In genomic region chr12:112599198-112599597, GRCm38 (mm10) we compare ENCODE assay signal across 14 mouse cellular contexts. TPM values are rescaled to one million over a fixed set of nuclear protein-coding genes. Genes with fewer than 3 reads are reported as not detected.
A peak's percentile ranks its signal among the peaks of the same experiment; 100 is the strongest.
DNase-seq lines count a peak whose midpoint lies in the region; ATAC-seq and TF ChIP-seq lines count a peak whose summit lies in the region.
"Had no signal": no experiment of that assay in that cellular context is flagged by ENCODE, and none has a peak within 500 bp of the region (broad histone marks: within the 10 kb centered on the region; RNA-seq: fewer than 3 reads in every experiment).

No protein-coding gene starts in this region.

- H3K27ac ChIP-seq in midbrain, embryonic 10.5 days (replicated peaks) = peak overlapping the region; percentile 46; the same call in 1 of the 2 replicates
- no peak overlapping the region for H3K27ac ChIP-seq in midbrain, postnatal 0 days (ENCODE audit: low read depth, low read length)
- peak overlapping the region; percentile 60; the same call in 1 of the 2 replicates for H3K27ac ChIP-seq in liver, embryonic 12.5 days
- H3K27ac ChIP-seq in hindbrain, embryonic 11.5 days (ENCODE audit: low read depth, low read length) = no peak overlapping the region
- H3K27ac ChIP-seq: intestine, embryonic 15.5 days had no signal

- H3K4me1 ChIP-seq in midbrain, embryonic 10.5 days = peaks cover 41% of the 10 kb centered on the region
- no peaks in the 10 kb centered on the region; the same call in 1 of the 2 replicates for H3K4me1 ChIP-seq in midbrain, postnatal 0 days (ENCODE audit: insufficient read depth, low read length)
- peaks cover 62% of the 10 kb centered on the region for H3K4me1 ChIP-seq in liver, embryonic 12.5 days
- no peaks in the 10 kb centered on the region for H3K4me1 ChIP-seq in hindbrain, embryonic 11.5 days (replicated peaks; ENCODE audit: control insufficient read depth, insufficient read depth, low read length)

- no peaks in the 10 kb centered on the region for H3K9me3 ChIP-seq in midbrain, embryonic 10.5 days (replicated peaks)
- H3K9me3 ChIP-seq in midbrain, postnatal 0 days (ENCODE audit: low read length) = no peaks in the 10 kb centered on the region
- H3K9me3 ChIP-seq in liver, embryonic 12.5 days (replicated peaks) = no peaks in the 10 kb centered on the region
- H3K9me3 ChIP-seq in hindbrain, embryonic 11.5 days (ENCODE audit: control insufficient read depth, low read length) = no peaks in the 10 kb centered on the region
- H3K9me3 ChIP-seq: hindbrain, embryonic 10.5 days; intestine, embryonic 15.5 days had no signal

- ATAC-seq in midbrain, postnatal 0 days (ENCODE audit: low FRiP score) = no peak
- ATAC-seq in liver, embryonic 12.5 days = peak; percentile 74
- ATAC-seq in hindbrain, embryonic 11.5 days (ENCODE audit: low FRiP score) = no peak
- ATAC-seq: intestine, embryonic 15.5 days had no signal

- no peak for DNase-seq in midbrain, embryonic 10.5 days (ENCODE audit: low spot score)
- no peak for DNase-seq in midbrain, postnatal 0 days (ENCODE audit: low spot score)
- DNase-seq in Muller cell, postnatal 12 days (ENCODE audit: inconsistent ontology term) = peak; percentile 80
- DNase-seq in hindbrain, embryonic 11.5 days (ENCODE audit: low spot score) = no peak
- no peak for DNase-seq in retina, embryonic 14.5 days (ENCODE audit: low spot score)
- no peak for DNase-seq in frontal cortex, postnatal 36 days (ENCODE audit: low spot score in 2 of 2)
- DNase-seq: cerebellum, adult 9-10 months; kidney, postnatal 14 days; layer of hippocampus, adult 9-11 months; lung, adult 2 months; right cerebral cortex, postnatal 4 days had no signal

- H3K4me2 ChIP-seq in midbrain, postnatal 0 days (ENCODE audit: low read depth, low read length, poor library complexity, severe bottlenecking) = no peak overlapping the region
- peak overlapping the region; percentile 43 for H3K4me2 ChIP-seq in liver, embryonic 12.5 days
- H3K4me2 ChIP-seq in hindbrain, embryonic 11.5 days (replicated peaks; ENCODE audit: low read depth, low read length) = no peak overlapping the region
- H3K4me2 ChIP-seq: intestine, embryonic 15.5 days had no signal

- TF ChIP-seq CTCF in midbrain, postnatal 0 days (IDR thresholded peaks at IDR 0.05) = no peak

- WGBS in midbrain, embryonic 10.5 days = 55% methylated on average over 4 of the region's 4 CpGs
- WGBS in midbrain, postnatal 0 days = 47% methylated on average over 4 of the region's 4 CpGs
- WGBS in liver, embryonic 12.5 days (ENCODE audit: insufficient replicate concordance) = 3% methylated on average over 4 of the region's 4 CpGs
- WGBS in hindbrain, embryonic 11.5 days = 40% methylated on average over 4 of the region's 4 CpGs

- no peak overlapping the region for H3K9ac ChIP-seq in midbrain, postnatal 0 days (replicated peaks; ENCODE audit: low read length, poor library complexity, severe bottlenecking)
- no peak overlapping the region for H3K9ac ChIP-seq in liver, embryonic 12.5 days
- H3K9ac ChIP-seq in hindbrain, embryonic 11.5 days (ENCODE audit: low read depth, low read length) = no peak overlapping the region
- H3K9ac ChIP-seq: intestine, embryonic 15.5 days had no signal

- no peak overlapping the region for H3K4me3 ChIP-seq in midbrain, embryonic 10.5 days
- no peak overlapping the region for H3K4me3 ChIP-seq in midbrain, postnatal 0 days (ENCODE audit: low read depth, low read length)
- no peak overlapping the region for H3K4me3 ChIP-seq in liver, embryonic 12.5 days
- H3K4me3 ChIP-seq in hindbrain, embryonic 11.5 days (ENCODE audit: low read depth, low read length) = no peak overlapping the region
- H3K4me3 ChIP-seq: hindbrain, embryonic 10.5 days; intestine, embryonic 15.5 days had no signal

- no peaks in the 10 kb centered on the region for H3K36me3 ChIP-seq in midbrain, embryonic 10.5 days
- H3K36me3 ChIP-seq in midbrain, postnatal 0 days (ENCODE audit: insufficient read depth, low read length) = no peaks in the 10 kb centered on the region
- H3K36me3 ChIP-seq in liver, embryonic 12.5 days = peaks cover 40% of the 10 kb centered on the region
- no peaks in the 10 kb centered on the region for H3K36me3 ChIP-seq in hindbrain, embryonic 11.5 days (ENCODE audit: control insufficient read depth, insufficient read depth, low read length)
- H3K36me3 ChIP-seq: hindbrain, embryonic 10.5 days; intestine, embryonic 15.5 days had no signal

- H3K27me3 ChIP-seq in midbrain, embryonic 10.5 days (ENCODE audit: low read depth, poor library complexity, severe bottlenecking) = 0 out of 2 replicates have a peak, but pooled peaks cover 7% of the 10 kb centered on the region
- H3K27me3 ChIP-seq in midbrain, postnatal 0 days (ENCODE audit: insufficient read depth, low read length) = no peaks in the 10 kb centered on the region
- no peaks in the 10 kb centered on the region for H3K27me3 ChIP-seq in liver, embryonic 12.5 days (replicated peaks)
- no peaks in the 10 kb centered on the region for H3K27me3 ChIP-seq in hindbrain, embryonic 11.5 days (ENCODE audit: control insufficient read depth, insufficient read depth, low read length)
- H3K27me3 ChIP-seq: intestine, embryonic 15.5 days had no signal

RNA-seq across cellular contexts. Expression of gene Inf2, which starts 10.6 kb away (rescaled TPM):
- 1.7 and 1.8 TPM in 2 replicates for polyA plus RNA-seq in midbrain, embryonic 10.5 days (2016; fragmentation: Nextera tagmentation; extraction: Ambion mirVana)
- total RNA-seq in midbrain, postnatal 0 days (2014; rRNA removed) = 3.6 and 3.7 TPM in 2 replicates
- polyA plus RNA-seq in midbrain, postnatal 0 days (2015; fragmentation: Nextera tagmentation; extraction: Ambion mirVana) = 1.3 TPM in 2 replicates
- 2.2 and 2.7 TPM in 2 replicates for polyA plus RNA-seq in liver, embryonic 12.5 days (2016; fragmentation: Nextera tagmentation; extraction: Ambion mirVana)
- 1.2 and 1.4 TPM in 2 replicates for polyA plus RNA-seq in hindbrain, embryonic 11.5 days (2014; fragmentation: Nextera tagmentation; extraction: Ambion mirVana)

RNA-seq across cellular contexts. Expression of gene Adssl1, which starts 20.6 kb away (rescaled TPM):
- 2.9 and 3.4 TPM in 2 replicates for polyA plus RNA-seq in midbrain, embryonic 10.5 days (2016; fragmentation: Nextera tagmentation; extraction: Ambion mirVana)
- total RNA-seq in midbrain, postnatal 0 days (2014; rRNA removed) = 2.0 and 4.1 TPM in 2 replicates
- polyA plus RNA-seq in midbrain, postnatal 0 days (2015; fragmentation: Nextera tagmentation; extraction: Ambion mirVana) = 8.2 and 9.4 TPM in 2 replicates
- 5.2 and 5.6 TPM in 2 replicates for polyA plus RNA-seq in liver, embryonic 12.5 days (2016; fragmentation: Nextera tagmentation; extraction: Ambion mirVana)
- polyA plus RNA-seq in hindbrain, embryonic 11.5 days (2014; fragmentation: Nextera tagmentation; extraction: Ambion mirVana) = 2.1 and 2.6 TPM in 2 replicates

RNA-seq across cellular contexts. Expression of gene Siva1, which starts 45.3 kb away (rescaled TPM):
- 306 and 361 TPM in 2 replicates for polyA plus RNA-seq in midbrain, embryonic 10.5 days (2016; fragmentation: Nextera tagmentation; extraction: Ambion mirVana)
- 24.0 and 25.4 TPM in 2 replicates for total RNA-seq in midbrain, postnatal 0 days (2014; rRNA removed)
- polyA plus RNA-seq in midbrain, postnatal 0 days (2015; fragmentation: Nextera tagmentation; extraction: Ambion mirVana) = 43.4 and 45.5 TPM in 2 replicates
- 126 and 137 TPM in 2 replicates for polyA plus RNA-seq in liver, embryonic 12.5 days (2016; fragmentation: Nextera tagmentation; extraction: Ambion mirVana)
- polyA plus RNA-seq in hindbrain, embryonic 11.5 days (2014; fragmentation: Nextera tagmentation; extraction: Ambion mirVana) = 178 and 182 TPM in 2 replicates

Comparison
In these comparisons a context has a peak if more than half of its experiments do, and no peak if none do; other contexts are left out.
1. H3K27ac ChIP-seq: peak in midbrain, embryonic 10.5 days (single experiment) and liver, embryonic 12.5 days (single experiment); none in midbrain, postnatal 0 days (single experiment) and hindbrain, embryonic 11.5 days (single experiment).